Mouse (Mus musculus) neural tube, embryonic 14.5 days (tissue): ENCODE results near the gene Cwh43. TPM values are rescaled to one million over a fixed set of nuclear protein-coding genes. Genes with fewer than 3 reads are reported as not detected.

Experiments
- ATAC-seq: fragments of 200-750 bp; cut with Nextera tagmentation; 2 replicates; pipeline ENCODE4 v1.8.0; 2017; ENCODE audit warnings: low read depth, mild to moderate bottlenecking, moderate TSS enrichment, moderate library complexity
- H3K27ac ChIP-seq: fragments of 300-500 bp; sonication (generic); 2 replicates; pipeline ENCODE4 v1.5.1; 2014; ENCODE audit warnings: low read depth, mild to moderate bottlenecking, control low read depth, low read length, moderate library complexity, mixed read lengths
- H3K27me3 ChIP-seq: fragments of 300-500 bp; sonication (generic); 2 replicates; pipeline ENCODE4 v1.6.1; 2014; ENCODE audit warnings: low read length; ENCODE audit not compliant: control insufficient read depth, insufficient read depth
- H3K36me3 ChIP-seq: fragments of 300-500 bp; sonication (generic); 2 replicates; pipeline ENCODE4 v1.6.1; 2014; ENCODE audit warnings: low read length, mixed read lengths; ENCODE audit not compliant: control insufficient read depth, insufficient read depth
- H3K4me1 ChIP-seq: fragments of 300-500 bp; sonication (generic); 2 replicates; pipeline ENCODE4 v1.6.1; 2014; ENCODE audit warnings: low read length; ENCODE audit not compliant: control insufficient read depth, insufficient read depth
- H3K4me2 ChIP-seq: fragments of 300-500 bp; sonication (generic); 2 replicates; pipeline ENCODE4 v1.6.1; 2014; ENCODE audit warnings: mild to moderate bottlenecking, low read depth, low read length, control low read depth
- H3K4me3 ChIP-seq: fragments of 300-500 bp; sonication (generic); 2 replicates; pipeline ENCODE4 v1.5.1; 2014; ENCODE audit warnings: low read depth, low read length, control low read depth, mixed read lengths
- H3K9ac ChIP-seq: fragments of 300-500 bp; sonication (generic); replicated peaks from 2 replicates; pipeline ENCODE4 v1.6.1; 2014; ENCODE audit warnings: low read depth, mild to moderate bottlenecking, control low read depth, low read length, mixed read lengths
- H3K9me3 ChIP-seq: fragments of 300-500 bp; sonication (generic); 2 replicates; pipeline ENCODE4 v1.6.1; 2016; ENCODE audit warnings: low read length; ENCODE audit not compliant: control insufficient read depth
- WGBS: fragments of 180-500 bp; shearing (Covaris S2); extraction: QIAGEN DNeasy Blood & Tissue Kit; methylation state at CpG from one replicate; pipeline ENCODE4 v1.1.7; 2014; 5-methylcytosine and 5-hydroxymethylcytosine counted together
- polyA plus RNA-seq: library from polyadenylated mRNA; unstranded; fragments of >200 nt; fragmentation: Nextera tagmentation; extraction: Ambion mirVana; gene quantifications from 2 replicates; pipeline ENCODE4 v1.2.1, GENCODE M21; 2014

Cwh43 gene
- polyA plus RNA-seq, 1 experiment from 2014 or later: 0.88 TPM

DNA sequence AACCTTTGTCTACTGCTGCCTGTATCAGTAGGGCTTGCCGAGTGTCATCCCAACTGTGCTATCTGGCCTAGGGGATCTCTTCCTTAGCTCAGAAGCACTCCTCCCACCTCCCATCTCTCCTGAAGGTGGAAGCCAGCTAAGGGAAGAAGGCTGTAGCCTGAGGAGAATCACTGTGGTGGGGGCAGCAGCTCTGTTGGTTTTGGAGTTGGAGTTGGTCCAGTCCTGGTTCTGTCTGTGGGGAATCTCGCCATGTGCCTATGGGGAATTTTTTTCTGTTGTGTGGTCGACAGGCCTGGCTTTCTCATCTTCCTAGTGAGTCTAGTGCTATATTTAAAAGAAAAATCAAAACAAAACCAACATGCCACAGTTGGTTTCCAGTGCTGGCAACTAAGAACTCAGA, 91.5 kb downstream of the Cwh43 start:
- Histone ChIP-seq H3K27ac (no peak overlapping the region), H3K4me3 (no peak overlapping the region), H3K27me3 (no peaks in the 10 kb centered on the region), H3K4me1 (peaks cover 6% of the 10 kb centered on the region), H3K9ac (no peak overlapping the region), H3K9me3 (no peaks in the 10 kb centered on the region), H3K36me3 (no peaks in the 10 kb centered on the region), H3K4me2 (no peak overlapping the region)
- ATAC-seq: no peak
- 80% methylated on average over 3 of the region's 3 CpGs for WGBS

DNA sequence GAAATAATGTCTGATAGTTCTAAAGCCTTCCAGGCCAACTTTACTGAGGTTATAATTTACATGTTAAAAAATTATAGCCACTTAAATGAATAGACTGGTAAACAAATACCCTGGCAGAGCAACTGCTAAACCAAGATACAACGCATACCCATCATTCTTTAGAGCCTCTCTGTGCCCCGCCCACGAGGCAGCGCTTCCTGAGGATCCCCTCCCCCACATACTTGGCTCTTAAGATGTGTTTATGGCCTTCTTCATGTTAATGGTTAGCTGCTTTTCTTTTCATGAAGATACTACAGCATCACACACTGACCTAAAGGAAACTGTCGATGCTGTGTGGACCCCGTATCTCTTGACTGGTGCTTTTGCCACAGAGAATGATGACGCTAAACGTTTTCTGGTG, 92.7 kb downstream of the Cwh43 start:
- H3K4me1 ChIP-seq: no peaks in the 10 kb centered on the region
- H3K27ac ChIP-seq: no peak overlapping the region
- no peak overlapping the region for H3K4me2 ChIP-seq
- no peaks in the 10 kb centered on the region for H3K9me3 ChIP-seq
- H3K9ac ChIP-seq: no peak overlapping the region
- no peak for ATAC-seq
- H3K36me3 ChIP-seq: no peaks in the 10 kb centered on the region
- WGBS: 63% methylated on average over 8 of the region's 8 CpGs
- no peaks in the 10 kb centered on the region for H3K27me3 ChIP-seq
- H3K4me3 ChIP-seq: no peak overlapping the region

DNA sequence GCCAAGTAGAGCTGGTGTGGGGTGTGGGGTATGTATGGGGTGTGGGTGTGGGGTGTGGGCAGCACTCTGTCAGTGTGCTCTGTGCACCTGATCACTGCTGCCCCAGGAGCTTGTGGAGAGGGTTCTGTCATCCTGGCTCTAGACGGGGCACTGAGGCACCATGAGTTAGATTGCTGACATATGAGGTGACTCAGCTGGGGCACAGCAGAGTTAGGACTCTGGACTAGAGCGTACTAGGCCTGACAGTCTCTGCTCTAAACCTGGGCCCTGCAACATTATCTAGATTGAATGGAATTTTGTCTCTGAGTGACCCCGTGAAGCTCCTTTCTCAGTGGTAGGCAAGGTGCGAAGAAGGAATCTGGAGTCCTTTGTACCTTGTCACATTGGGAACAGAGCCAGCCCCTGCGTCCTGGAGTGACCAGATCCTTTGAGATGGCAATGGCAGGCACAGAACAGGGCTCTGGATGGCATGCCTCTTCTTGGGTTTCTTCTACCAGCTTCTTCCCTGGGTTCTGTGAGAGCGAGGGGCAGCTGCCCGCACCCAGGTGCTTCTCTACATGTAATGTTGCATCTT, 95.1 kb downstream of the Cwh43 start:
- H3K4me3 ChIP-seq: no peak overlapping the region
- no peaks in the 10 kb centered on the region for H3K36me3 ChIP-seq
- H3K4me1 ChIP-seq: no peaks in the 10 kb centered on the region
- H3K9me3 ChIP-seq: no peaks in the 10 kb centered on the region
- H3K27ac ChIP-seq: no peak overlapping the region
- H3K9ac ChIP-seq: no peak overlapping the region
- H3K27me3 ChIP-seq: no peaks in the 10 kb centered on the region
- no peak overlapping the region for H3K4me2 ChIP-seq
- WGBS: 86% methylated on average over 7 of the region's 7 CpGs
- ATAC-seq: no peak

DNA sequence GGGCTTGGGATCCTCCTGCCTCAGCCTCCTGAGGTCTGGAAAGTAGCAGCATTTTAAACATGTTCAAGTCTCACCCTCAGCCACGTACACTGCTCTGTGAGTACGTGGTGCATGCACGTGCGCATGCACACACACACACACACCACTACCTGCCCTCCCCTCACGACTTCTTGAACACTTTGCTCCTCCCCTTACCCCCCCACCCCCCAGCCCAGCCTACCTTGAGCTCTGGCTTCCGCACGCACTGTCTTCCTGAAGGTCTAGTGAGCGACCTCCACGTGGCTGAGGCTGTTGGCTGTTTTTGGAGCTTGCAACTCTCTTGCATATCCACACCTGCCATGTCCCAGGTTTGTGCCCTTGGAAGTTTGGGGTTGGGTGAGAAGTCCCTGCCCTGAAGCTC, 96.5 kb downstream of the Cwh43 start:
- no peaks in the 10 kb centered on the region for H3K27me3 ChIP-seq
- no peaks in the 10 kb centered on the region for H3K9me3 ChIP-seq
- no peaks in the 10 kb centered on the region for H3K36me3 ChIP-seq
- no peaks in the 10 kb centered on the region for H3K4me1 ChIP-seq
- no peak overlapping the region for H3K9ac ChIP-seq
- no peak overlapping the region for H3K4me2 ChIP-seq
- no peak overlapping the region for H3K4me3 ChIP-seq
- H3K27ac ChIP-seq: no peak overlapping the region
- ATAC-seq: no peak
- WGBS: 93% methylated on average over 9 of the region's 9 CpGs

Other genes with a start within 250 kb of the Cwh43 start
- gene Fryl, start 149.5 kb upstream of the Cwh43 start, polyA plus RNA-seq: 51.1 and 54.1 TPM in 2 replicates
- 230 and 264 TPM in 2 replicates for gene Ociad1, start 113.3 kb upstream of the Cwh43 start, polyA plus RNA-seq
- gene Ociad2, start 65.0 kb upstream of the Cwh43 start, polyA plus RNA-seq: 22.0 and 22.5 TPM in 2 replicates
- 60.5 and 66.5 TPM in 2 replicates for gene Dcun1d4, start 74.9 kb downstream of the Cwh43 start, polyA plus RNA-seq
- not detected in 2 replicates for gene Lrrc66, start 226.5 kb downstream of the Cwh43 start, polyA plus RNA-seq
- gene Sgcb, start 241.7 kb downstream of the Cwh43 start, polyA plus RNA-seq: 53.8 and 57.2 TPM in 2 replicates
- gene Spata18, start 245.3 kb downstream of the Cwh43 start, polyA plus RNA-seq: 0.13 and 0.24 TPM in 2 replicates